Mouse (Mus musculus) yolk sac, embryonic 10.5 days (tissue): ENCODE measurements at regions not wholly inside any gene's neighbourhood (a gene's known extent, or its start where the extent isn't known, plus 50 kb on each side); places are given as distances from the start of the nearest gene placed in this dataset.

Experiments used
- DNase-seq: peaks from one replicate; pipeline ENCODE4 v3.0.0-alpha.2; 2017; ENCODE audit warnings: low spot score

- no peak for DNase-seq
Measured at GRCm38 (mm10) chrX:9738904-9739303, 76.1 kb upstream of the Dynlt3 start.

GRCm38 (mm10) chrX:9742518-9742917 is 79.7 kb upstream of the Dynlt3 start:
- DNase-seq = no peak

GRCm38 (mm10) chrX:9747305-9747938 is 84.6 kb upstream of the Dynlt3 start:
- DNase-seq = peak; percentile 6

GRCm38 (mm10) chrX:9752954-9753572 is 90.3 kb upstream of the Dynlt3 start:
- peak; percentile 23 for DNase-seq

GRCm38 (mm10) chrX:9769540-9769939 is 77.2 kb upstream of the Hypm start:
- DNase-seq = no peak

GRCm38 (mm10) chrX:9777498-9777897 is 69.2 kb upstream of the Hypm start:
- DNase-seq = no peak

GRCm38 (mm10) chrX:9789542-9789941 is 57.2 kb upstream of the Hypm start:
- no peak for DNase-seq
